In the genomic region with DNA sequence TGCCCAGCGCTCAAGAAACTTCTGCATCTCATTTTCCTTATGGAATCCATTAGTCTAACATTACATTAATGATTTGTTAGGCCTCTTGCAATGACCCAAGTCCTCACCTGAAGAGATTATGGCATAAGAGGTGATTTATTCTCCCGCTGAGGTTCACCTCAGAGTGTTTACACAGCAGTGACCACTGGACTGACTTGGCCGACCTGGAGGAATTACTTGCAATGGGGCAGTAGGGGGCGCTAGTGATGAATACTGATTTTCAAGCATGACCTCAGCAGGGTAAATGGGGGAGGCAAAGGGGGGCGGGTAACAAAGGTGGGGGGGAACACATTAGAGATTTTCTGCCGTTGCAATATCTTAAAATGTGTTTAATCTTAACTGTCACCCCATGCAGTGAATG, we compare ENCODE assay signal across 11 mouse cellular contexts.
DNase-seq lines count a peak whose midpoint lies in the region; ATAC-seq and TF ChIP-seq lines count a peak whose summit lies in the region.
"Had no signal": no experiment of that assay in that cellular context is flagged by ENCODE, and none has a peak within 500 bp of the region (broad histone marks: within the 10 kb centered on the region; RNA-seq: fewer than 3 reads in every experiment).

No protein-coding gene starts in this region.

- TF ChIP-seq CTCF in Patski (IDR thresholded peaks at IDR 0.05) = peak; percentile 39

- POLR2A ChIA-PET in Patski (lab: Charles Lee) = interaction anchor here (0.6 kb wide), 1 partner anchor 230 kb away, joined by 7 read pairs; no protein-coding TSS in a partner anchor

- H3K9me3 ChIP-seq in kidney, embryonic 15.5 days (replicated peaks) = no peaks in the 10 kb centered on the region
- H3K9me3 ChIP-seq in forebrain, embryonic 11.5 days (ENCODE audit: control insufficient read depth, low read length) = no peaks in the 10 kb centered on the region
- H3K9me3 ChIP-seq: embryonic facial prominence, embryonic 13.5 days; liver, embryonic 13.5 days; neural tube, embryonic 12.5 days; stomach, embryonic 15.5 days had no signal

- DNase-seq in kidney, postnatal 36 days = peak; percentile 2 to 35
- no peak for DNase-seq in Patski (ENCODE audit: low read depth, low spot score)
- DNase-seq in brain, adult 2 months (ENCODE audit: low read depth, low spot score) = peak; percentile 21
- peak; percentile 77 for DNase-seq in mesoderm, embryonic 11.5 days (ENCODE audit: low read depth, low spot score)
- DNase-seq in forebrain, embryonic 11.5 days (ENCODE audit: low spot score) = no peak
- DNase-seq in urinary bladder, postnatal 25 days (ENCODE audit: low spot score) = no peak
- DNase-seq: liver, embryonic 13.5 days had no signal

- CTCF ChIA-PET in Patski (lab: Charles Lee) = no interaction called here

- H3K27ac ChIP-seq in kidney, embryonic 15.5 days = no peak overlapping the region
- no peak overlapping the region for H3K27ac ChIP-seq in forebrain, embryonic 11.5 days (ENCODE audit: low read depth, low read length)
- H3K27ac ChIP-seq: embryonic facial prominence, embryonic 13.5 days; liver, embryonic 13.5 days; neural tube, embryonic 12.5 days; stomach, embryonic 15.5 days had no signal

- WGBS in kidney, embryonic 15.5 days = 58% methylated on average over 6 of the region's 6 CpGs
- WGBS in forebrain, embryonic 11.5 days = 64% methylated on average over 6 of the region's 6 CpGs

- H3K27me3 ChIP-seq in kidney, embryonic 15.5 days = no peaks in the 10 kb centered on the region
- no peaks in the 10 kb centered on the region for H3K27me3 ChIP-seq in Patski
- H3K27me3 ChIP-seq in forebrain, embryonic 11.5 days (ENCODE audit: control insufficient read depth, insufficient read depth, low read length) = no peaks in the 10 kb centered on the region
- H3K27me3 ChIP-seq: embryonic facial prominence, embryonic 13.5 days; liver, embryonic 13.5 days; neural tube, embryonic 12.5 days; stomach, embryonic 15.5 days had no signal

- in situ Hi-C loops in Patski (cut with MboI; ENCODE audit: low pct_unique_long_range_greater_than_20kb) = no loop called here

- no peak overlapping the region for H3K4me2 ChIP-seq in kidney, embryonic 15.5 days
- H3K4me2 ChIP-seq in forebrain, embryonic 11.5 days (ENCODE audit: low read depth, low read length, severe bottlenecking) = no peak overlapping the region
- H3K4me2 ChIP-seq: embryonic facial prominence, embryonic 13.5 days; liver, embryonic 13.5 days; neural tube, embryonic 12.5 days; stomach, embryonic 15.5 days had no signal

- no peak overlapping the region for H3K9ac ChIP-seq in kidney, embryonic 15.5 days
- no peak overlapping the region for H3K9ac ChIP-seq in forebrain, embryonic 11.5 days (ENCODE audit: low read length)
- H3K9ac ChIP-seq: embryonic facial prominence, embryonic 13.5 days; liver, embryonic 13.5 days; neural tube, embryonic 12.5 days; stomach, embryonic 15.5 days had no signal

- no peaks in the 10 kb centered on the region for H3K36me3 ChIP-seq in kidney, embryonic 15.5 days
- H3K36me3 ChIP-seq in forebrain, embryonic 11.5 days (ENCODE audit: control insufficient read depth, insufficient read depth, low read length) = no peaks in the 10 kb centered on the region
- H3K36me3 ChIP-seq: embryonic facial prominence, embryonic 13.5 days; liver, embryonic 13.5 days; neural tube, embryonic 12.5 days; stomach, embryonic 15.5 days had no signal

- H3K4me3 ChIP-seq in kidney, embryonic 15.5 days (replicated peaks) = no peak overlapping the region
- H3K4me3 ChIP-seq in forebrain, embryonic 11.5 days (ENCODE audit: low read depth, low read length) = no peak overlapping the region
- H3K4me3 ChIP-seq: embryonic facial prominence, embryonic 13.5 days; liver, embryonic 13.5 days; neural tube, embryonic 12.5 days; stomach, embryonic 15.5 days had no signal

- no peak for ATAC-seq in kidney, embryonic 15.5 days (replicated peaks; ENCODE audit: low FRiP score)
- no peak for ATAC-seq in Patski
- ATAC-seq in forebrain, embryonic 11.5 days (replicated peaks; ENCODE audit: low FRiP score) = no peak

- H3K4me1 ChIP-seq in kidney, embryonic 15.5 days = no peaks in the 10 kb centered on the region
- no peaks in the 10 kb centered on the region for H3K4me1 ChIP-seq in forebrain, embryonic 11.5 days (replicated peaks; ENCODE audit: control insufficient read depth, insufficient read depth, low read length)
- H3K4me1 ChIP-seq: embryonic facial prominence, embryonic 13.5 days; liver, embryonic 13.5 days; neural tube, embryonic 12.5 days; stomach, embryonic 15.5 days had no signal

Comparison
In these comparisons a context has a peak if more than half of its experiments do, and no peak if none do; other contexts are left out.
1. DNase-seq: peak in kidney, postnatal 36 days (2 of 2), brain, adult 2 months (single experiment) and mesoderm, embryonic 11.5 days (single experiment); none in Patski (single experiment), forebrain, embryonic 11.5 days (single experiment) and urinary bladder, postnatal 25 days (single experiment).